Mouse (Mus musculus) cerebellum, adult 2 months (tissue): ENCODE data around the gene Aox1.

Experiments
- CTCF ChIP-seq: fragments of 200-500 bp; IDR thresholded peaks from 2 replicates; pipeline ENCODE4 v1.5.1; 2011; ENCODE audit warnings: low read depth, mild to moderate bottlenecking, control low read depth, low read length, moderate library complexity, borderline replicate concordance; ENCODE audit not compliant: insufficient read depth
- POLR2A ChIP-seq: fragments of 200-500 bp; IDR thresholded peaks from 2 replicates; pipeline ENCODE4 v1.6.1; 2011; ENCODE audit warnings: low read length, control low read depth, borderline replicate concordance; ENCODE audit not compliant: insufficient read depth

GRCm38 (mm10) chr1:58091213-58091612 lies 61.5 kb downstream of the Aox1 start:
- TF ChIP-seq CTCF (no peak), POLR2A (no peak)
